Mouse (Mus musculus) midbrain, embryonic 12.5 days (tissue): ENCODE data around the gene Gm8720. TPM values are rescaled to one million over a fixed set of nuclear protein-coding genes. Genes with fewer than 3 reads are reported as not detected.
"Not testable (repeated sequence)": the region's sequence is repeated elsewhere in the genome, so short reads cannot be mapped to it uniquely, and the experiment has no call there.

Experiments
- ATAC-seq: fragments of 200-750 bp; cut with Nextera tagmentation; 2 replicates; pipeline ENCODE4 v1.8.0; 2017; ENCODE audit warnings: low read depth, moderate TSS enrichment, moderate library complexity; ENCODE audit not compliant: low FRiP score
- H3K27ac ChIP-seq: fragments of 300-500 bp; sonication (generic); replicated peaks from 2 replicates; pipeline ENCODE4 v1.5.1; 2016; ENCODE audit warnings: mild to moderate bottlenecking
- H3K27me3 ChIP-seq: fragments of 300-500 bp; sonication (generic); 2 replicates; pipeline ENCODE4 v1.6.1; 2016; ENCODE audit warnings: mild to moderate bottlenecking
- H3K36me3 ChIP-seq: fragments of 300-500 bp; sonication (generic); 2 replicates; pipeline ENCODE4 v1.6.1; 2016
- H3K4me1 ChIP-seq: fragments of 300-500 bp; sonication (generic); 2 replicates; pipeline ENCODE4 v1.6.1; 2016
- H3K4me2 ChIP-seq: fragments of 300-500 bp; sonication (generic); replicated peaks from 2 replicates; pipeline ENCODE4 v1.6.1; 2016; ENCODE audit warnings: mild to moderate bottlenecking, moderate library complexity
- H3K4me3 ChIP-seq: fragments of 300-500 bp; sonication (generic); 2 replicates; pipeline ENCODE4 v1.5.1; 2016; ENCODE audit warnings: mild to moderate bottlenecking
- H3K9ac ChIP-seq: fragments of 300-500 bp; sonication (generic); replicated peaks from 2 replicates; pipeline ENCODE4 v1.6.1; 2016; ENCODE audit warnings: mild to moderate bottlenecking, moderate library complexity
- H3K9me3 ChIP-seq: fragments of 300-500 bp; sonication (generic); 2 replicates; pipeline ENCODE4 v1.6.1; 2016; ENCODE audit warnings: mild to moderate bottlenecking
- WGBS: fragments of 180-500 bp; shearing (Covaris S2); methylation state at CpG from one replicate; pipeline ENCODE4 v1.1.7; 2016; 5-methylcytosine and 5-hydroxymethylcytosine counted together
- polyA plus RNA-seq: library from polyadenylated mRNA; unstranded; fragments of >200 nt; fragmentation: Nextera tagmentation; extraction: Ambion mirVana; gene quantifications from 2 replicates; pipeline ENCODE4 v1.2.1, GENCODE M21; 2016

Gene Gm8720
- not detected in 2 replicates for polyA plus RNA-seq

DNA sequence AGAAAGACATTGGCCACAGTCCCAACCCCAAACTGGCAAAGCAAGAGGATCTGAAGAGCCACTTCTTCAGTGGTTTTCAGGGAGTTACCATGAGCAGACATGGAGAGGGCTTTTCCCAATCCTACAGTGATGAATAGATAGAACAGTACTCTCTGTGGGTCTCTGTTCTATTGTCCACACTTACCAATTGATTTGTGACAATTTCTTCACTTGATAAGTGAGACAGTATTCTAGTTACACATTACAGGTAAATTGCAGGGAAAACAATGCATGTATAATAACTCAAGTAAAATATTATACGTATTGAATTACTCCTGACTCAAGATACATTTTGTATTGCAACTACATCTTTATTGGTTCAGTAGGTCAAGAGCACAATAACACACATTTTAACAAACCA, at the start of gene Gm8720:
Gene Gm8720, minus strand, starts transcription at position 101 of the 400 bp plus-strand sequence.
- H3K4me2 ChIP-seq, ATAC-seq, H3K36me3 ChIP-seq, H3K27me3 ChIP-seq, H3K9me3 ChIP-seq, H3K9ac ChIP-seq, H3K4me1 ChIP-seq, H3K27ac ChIP-seq, H3K4me3 ChIP-seq: not testable (repeated sequence)
- WGBS: no CpG with 5 or more reads among the region's 1 CpGs

DNA sequence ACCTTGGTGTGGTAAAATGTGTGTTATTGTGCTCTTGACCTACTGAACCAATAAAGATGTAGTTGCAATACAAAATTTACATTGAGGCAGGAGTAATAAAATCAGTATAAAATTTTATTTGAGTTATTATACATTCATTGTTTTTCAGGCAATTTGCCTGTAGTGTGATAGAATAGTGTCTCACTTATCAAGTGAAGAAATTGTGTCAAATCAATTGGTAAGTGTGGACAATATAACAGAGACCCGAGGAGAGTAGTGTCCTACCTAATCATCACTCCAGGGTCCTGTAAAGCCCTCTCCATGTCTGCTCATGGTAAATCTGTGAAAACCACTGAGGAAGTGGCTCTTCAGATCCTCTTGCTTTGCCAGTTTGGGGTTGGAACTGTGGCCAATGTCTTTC, 12.0 kb downstream of the Gm8720 start, which contains the start of gene Vmn1r163:
Gene Vmn1r163, plus strand, starts transcription at position 301 of the 400 bp plus-strand sequence.
- not testable (repeated sequence) for H3K9ac ChIP-seq, H3K36me3 ChIP-seq, H3K27me3 ChIP-seq, H3K27ac ChIP-seq, H3K4me2 ChIP-seq, H3K4me3 ChIP-seq, ATAC-seq, H3K4me1 ChIP-seq, H3K9me3 ChIP-seq
- WGBS: no CpG with 5 or more reads among the region's 1 CpGs

DNA sequence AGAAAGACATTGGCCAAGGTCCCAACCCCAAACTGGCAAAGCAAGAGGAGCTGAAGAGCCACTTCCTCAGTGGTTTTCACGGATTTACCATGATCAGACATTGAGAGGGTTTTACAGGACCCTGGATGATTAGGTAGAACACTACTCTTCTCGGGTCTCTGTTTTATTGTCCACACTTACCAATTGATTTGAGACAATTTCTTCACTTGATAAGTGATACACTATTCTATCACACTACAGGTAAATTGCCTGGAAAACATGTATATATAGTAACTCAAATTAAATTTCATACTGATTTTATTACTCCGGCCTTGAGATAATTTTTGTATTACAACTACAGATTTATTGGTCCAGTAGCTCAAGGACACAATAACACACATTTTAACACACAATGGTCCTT, 47.4 kb downstream of the Gm8720 start, which contains the start of gene Gm4216:
Gene Gm4216, minus strand, starts transcription at position 101 of the 400 bp plus-strand sequence.
- ATAC-seq, H3K4me3 ChIP-seq, H3K27ac ChIP-seq, H3K4me2 ChIP-seq, H3K36me3 ChIP-seq, H3K4me1 ChIP-seq, H3K9ac ChIP-seq, H3K27me3 ChIP-seq, H3K9me3 ChIP-seq: not testable (repeated sequence)
- WGBS: no CpG with 5 or more reads among the region's 3 CpGs

Other genes with a start within 250 kb of the Gm8720 start
- gene Vmn1r159, start 223.9 kb downstream of the Gm8720 start, polyA plus RNA-seq: not detected in 2 replicates
- gene Vmn1r160, start 196.2 kb downstream of the Gm8720 start, polyA plus RNA-seq: not detected in 2 replicates
- gene Gm4214, start 82.8 kb downstream of the Gm8720 start, polyA plus RNA-seq: not detected in 2 replicates
- gene Gm4216, start 47.5 kb downstream of the Gm8720 start, polyA plus RNA-seq: not detected in 2 replicates
- not detected in 2 replicates for gene Vmn1r163, start 11.9 kb downstream of the Gm8720 start, polyA plus RNA-seq
- gene Gm10662, start 77.0 kb upstream of the Gm8720 start, polyA plus RNA-seq: not detected in 2 replicates
- gene Vmn1r165, start 149.9 kb upstream of the Gm8720 start, polyA plus RNA-seq: not detected in 2 replicates
- not detected in 2 replicates for gene Vmn1r166, start 184.2 kb upstream of the Gm8720 start, polyA plus RNA-seq
- not detected in 2 replicates for gene Gm6902, start 211.4 kb upstream of the Gm8720 start, polyA plus RNA-seq
- not detected in 2 replicates for gene Nlrp4e, start 233.7 kb upstream of the Gm8720 start, polyA plus RNA-seq